Mouse (Mus musculus): ENCODE measurements around the gene Hoxa9. TPM values are rescaled to one million over a fixed set of nuclear protein-coding genes. Genes with fewer than 3 reads are reported as not detected.

The Hoxa9 gene
- polyA plus RNA-seq, 1 experiment from 2014 or later: 3.0 TPM

- Histone ChIP-seq H3K36me3 (ENCODE audit: control insufficient read depth, insufficient read depth) (no peaks in the 10 kb centered on the region), H3K4me2 (replicated peaks; ENCODE audit: low read depth) (peak overlapping the region; percentile 42), H3K4me3 (ENCODE audit: low read depth, low read length) (peak overlapping the region; percentile 71; the same call in 1 of the 2 replicates), H3K4me1 (replicated peaks; ENCODE audit: control insufficient read depth, insufficient read depth, low read length) (no peaks in the 10 kb centered on the region), H3K27ac (ENCODE audit: low read depth, low read length) (peak overlapping the region; percentile 47), H3K9ac (ENCODE audit: low read depth, low read length) (0 out of 2 replicates have a peak overlapping the region, but pooled peaks have one; percentile 8), H3K9me3 (ENCODE audit: control insufficient read depth) (no peaks in the 10 kb centered on the region), H3K27me3 (replicated peaks; ENCODE audit: control insufficient read depth, insufficient read depth, low read length) (peaks cover 69% of the 10 kb centered on the region)
- no peak for ATAC-seq
- no peak for TF ChIP-seq CTCF (IDR thresholded peaks at IDR 0.05; ENCODE audit: low read depth)
- 22% methylated on average over 55 of the region's 55 CpGs for WGBS
Observed at GRCm38 (mm10) chr6:52205638-52206621, 25.0 kb downstream of the Hoxa9 start.

- no peaks in the 10 kb centered on the region for H3K9me3 ChIP-seq (ENCODE audit: control insufficient read depth)
- 26% methylated on average over 14 of the region's 14 CpGs for WGBS
- H3K27ac ChIP-seq (ENCODE audit: low read depth, low read length): peak overlapping the region; percentile 47
- no peaks in the 10 kb centered on the region for H3K36me3 ChIP-seq (ENCODE audit: control insufficient read depth, insufficient read depth)
- H3K4me3 ChIP-seq (ENCODE audit: low read depth, low read length): 0 out of 2 replicates have a peak overlapping the region, but pooled peaks have one; percentile 71
- TF ChIP-seq CTCF (IDR thresholded peaks at IDR 0.05; ENCODE audit: low read depth): no peak
- peak overlapping the region; percentile 42; the same call in 1 of the 2 replicates for H3K4me2 ChIP-seq (replicated peaks; ENCODE audit: low read depth)
- 0 out of 2 replicates have a peak overlapping the region, but pooled peaks have one; percentile 8 for H3K9ac ChIP-seq (ENCODE audit: low read depth, low read length)
- no peaks in the 10 kb centered on the region for H3K4me1 ChIP-seq (replicated peaks; ENCODE audit: control insufficient read depth, insufficient read depth, low read length)
- ATAC-seq: no peak
- H3K27me3 ChIP-seq (replicated peaks; ENCODE audit: control insufficient read depth, insufficient read depth, low read length): peaks cover 63% of the 10 kb centered on the region
Observed at GRCm38 (mm10) chr6:52205221-52205620, 25.7 kb downstream of the Hoxa9 start.

GRCm38 (mm10) chr6:52204050-52204752 is 26.7 kb downstream of the Hoxa9 start, which contains the start of gene Hoxa5:
TSS of gene Hoxa5 (minus strand) at chr6:52204587.
- H3K27me3 ChIP-seq (replicated peaks; ENCODE audit: control insufficient read depth, insufficient read depth, low read length): peaks cover 53% of the 10 kb centered on the region
- ATAC-seq: peak; percentile 52

GRCm38 (mm10) chr6:52203371-52204049 is 27.4 kb downstream of the Hoxa9 start:
- peak overlapping the region; percentile 77 for H3K9ac ChIP-seq (ENCODE audit: low read depth, low read length)
- no peaks in the 10 kb centered on the region for H3K36me3 ChIP-seq (ENCODE audit: control insufficient read depth, insufficient read depth)
- H3K4me2 ChIP-seq (replicated peaks; ENCODE audit: low read depth): peak overlapping the region; percentile 96
- no peak for ATAC-seq
- H3K27me3 ChIP-seq (replicated peaks; ENCODE audit: control insufficient read depth, insufficient read depth, low read length): peaks cover 46% of the 10 kb centered on the region
- no peak for TF ChIP-seq CTCF (IDR thresholded peaks at IDR 0.05; ENCODE audit: low read depth)
- WGBS: 3% methylated on average over 43 of the region's 46 CpGs
- peak overlapping the region; percentile 57 for H3K27ac ChIP-seq (ENCODE audit: low read depth, low read length)
- H3K4me3 ChIP-seq (ENCODE audit: low read depth, low read length): peak overlapping the region; percentile 71
- no peaks in the 10 kb centered on the region for H3K4me1 ChIP-seq (replicated peaks; ENCODE audit: control insufficient read depth, insufficient read depth, low read length)
- H3K9me3 ChIP-seq (ENCODE audit: control insufficient read depth): no peaks in the 10 kb centered on the region

More at GRCm38 (mm10) chr6:52204050-52204752, 26.7 kb downstream of the Hoxa9 start, which contains the start of gene Hoxa5:
- Histone ChIP-seq H3K9ac (ENCODE audit: low read depth, low read length) (peak within 1 kb of the TSS; percentile 77), H3K4me1 (replicated peaks; ENCODE audit: control insufficient read depth, insufficient read depth, low read length) (no peaks in the 10 kb centered on the region), H3K4me3 (ENCODE audit: low read depth, low read length) (peak within 1 kb of the TSS; percentile 71), H3K9me3 (ENCODE audit: control insufficient read depth) (no peaks in the 10 kb centered on the region), H3K4me2 (replicated peaks; ENCODE audit: low read depth) (peak within 1 kb of the TSS; percentile 96), H3K36me3 (ENCODE audit: control insufficient read depth, insufficient read depth) (no peaks in the 10 kb centered on the region), H3K27ac (ENCODE audit: low read depth, low read length) (peak within 1 kb of the TSS; percentile 57)
- TF ChIP-seq CTCF (IDR thresholded peaks at IDR 0.05; ENCODE audit: low read depth): peak; percentile 93
- WGBS: 1% methylated on average over 64 of the region's 65 CpGs

GRCm38 (mm10) chr6:52203121-52203370 is 27.8 kb downstream of the Hoxa9 start:
- H3K27ac ChIP-seq (ENCODE audit: low read depth, low read length): peak overlapping the region; percentile 57
- H3K4me1 ChIP-seq (replicated peaks; ENCODE audit: control insufficient read depth, insufficient read depth, low read length): no peaks in the 10 kb centered on the region
- H3K9me3 ChIP-seq (ENCODE audit: control insufficient read depth): no peaks in the 10 kb centered on the region
- H3K27me3 ChIP-seq (replicated peaks; ENCODE audit: control insufficient read depth, insufficient read depth, low read length): peaks cover 41% of the 10 kb centered on the region
- ATAC-seq: no peak
- H3K4me3 ChIP-seq (ENCODE audit: low read depth, low read length): peak overlapping the region; percentile 71
- WGBS: 13% methylated on average over 10 of the region's 10 CpGs
- H3K9ac ChIP-seq (ENCODE audit: low read depth, low read length): peak overlapping the region; percentile 77
- TF ChIP-seq CTCF (IDR thresholded peaks at IDR 0.05; ENCODE audit: low read depth): no peak
- peak overlapping the region; percentile 96 for H3K4me2 ChIP-seq (replicated peaks; ENCODE audit: low read depth)
- H3K36me3 ChIP-seq (ENCODE audit: control insufficient read depth, insufficient read depth): no peaks in the 10 kb centered on the region

Data from intestine, postnatal 0 days (tissue).